Mouse (Mus musculus): ENCODE data around the gene Noc3l. TPM values are rescaled to one million over a fixed set of nuclear protein-coding genes. Genes with fewer than 3 reads are reported as not detected.

Noc3l gene
- polyA plus RNA-seq, 1 experiment from 2014 or later, result 8.1 TPM

- ATAC-seq, result no peak
- no peaks in the 10 kb centered on the region for H3K4me1 ChIP-seq
- no peak overlapping the region for H3K9ac ChIP-seq
- H3K36me3 ChIP-seq, result peaks cover 92% of the 10 kb centered on the region
- H3K4me3 ChIP-seq, result no peak overlapping the region
- WGBS (ENCODE audit: insufficient replicate concordance), result 89% methylated on average over 6 of the region's 6 CpGs
- no peaks in the 10 kb centered on the region for H3K27me3 ChIP-seq (replicated peaks)
- no peak overlapping the region for H3K27ac ChIP-seq
- H3K4me2 ChIP-seq, result no peak overlapping the region
- H3K9me3 ChIP-seq (replicated peaks), result no peaks in the 10 kb centered on the region
Measured at GRCm38 (mm10) chr19:38798801-38799200, 20.2 kb downstream of the Noc3l start.

GRCm38 (mm10) chr19:38798291-38798690 is 20.7 kb downstream of the Noc3l start:
- WGBS (ENCODE audit: insufficient replicate concordance), result 85% methylated on average over 1 of the region's 1 CpGs
- Histone ChIP-seq H3K4me3 (no peak overlapping the region), H3K9me3 (replicated peaks) (no peaks in the 10 kb centered on the region), H3K4me2 (no peak overlapping the region), H3K27me3 (replicated peaks) (no peaks in the 10 kb centered on the region), H3K36me3 (peaks cover 92% of the 10 kb centered on the region), H3K9ac (no peak overlapping the region), H3K4me1 (no peaks in the 10 kb centered on the region), H3K27ac (no peak overlapping the region)
- no peak for ATAC-seq

GRCm38 (mm10) chr19:38796546-38796945 is 22.5 kb downstream of the Noc3l start:
- Histone ChIP-seq H3K27ac (no peak overlapping the region), H3K4me3 (no peak overlapping the region), H3K27me3 (replicated peaks) (no peaks in the 10 kb centered on the region), H3K4me1 (no peaks in the 10 kb centered on the region), H3K36me3 (peaks cover 91% of the 10 kb centered on the region), H3K4me2 (no peak overlapping the region), H3K9ac (no peak overlapping the region), H3K9me3 (replicated peaks) (no peaks in the 10 kb centered on the region)
- WGBS (ENCODE audit: insufficient replicate concordance), result 76% methylated on average over 5 of the region's 5 CpGs
- no peak for ATAC-seq

GRCm38 (mm10) chr19:38793563-38794045 is 25.4 kb downstream of the Noc3l start:
- H3K27me3 ChIP-seq (replicated peaks), result no peaks in the 10 kb centered on the region
- 87% methylated on average over 7 of the region's 7 CpGs for WGBS (ENCODE audit: insufficient replicate concordance)
- H3K27ac ChIP-seq, result no peak overlapping the region
- ATAC-seq, result no peak
- H3K4me3 ChIP-seq, result no peak overlapping the region
- H3K4me2 ChIP-seq, result no peak overlapping the region
- H3K36me3 ChIP-seq, result peaks cover 97% of the 10 kb centered on the region
- no peaks in the 10 kb centered on the region for H3K9me3 ChIP-seq (replicated peaks)
- H3K4me1 ChIP-seq, result no peaks in the 10 kb centered on the region
- H3K9ac ChIP-seq, result no peak overlapping the region

- Histone ChIP-seq H3K27me3 (replicated peaks) (no peaks in the 10 kb centered on the region), H3K4me1 (no peaks in the 10 kb centered on the region), H3K4me3 (no peak overlapping the region), H3K9ac (no peak overlapping the region), H3K9me3 (replicated peaks) (no peaks in the 10 kb centered on the region), H3K27ac (no peak overlapping the region), H3K36me3 (peaks cover 52% of the 10 kb centered on the region), H3K4me2 (no peak overlapping the region)
- ATAC-seq, result no peak
- WGBS (ENCODE audit: insufficient replicate concordance), result 84% methylated on average over 6 of the region's 6 CpGs
Measured at GRCm38 (mm10) chr19:38787756-38788155, 31.3 kb downstream of the Noc3l start.

GRCm38 (mm10) chr19:38783542-38783941 is 35.5 kb downstream of the Noc3l start:
- no peaks in the 10 kb centered on the region for H3K27me3 ChIP-seq (replicated peaks)
- no peak overlapping the region for H3K4me2 ChIP-seq
- 73% methylated on average over 9 of the region's 9 CpGs for WGBS (ENCODE audit: insufficient replicate concordance)
- no peak overlapping the region for H3K27ac ChIP-seq
- ATAC-seq, result no peak
- no peak overlapping the region for H3K4me3 ChIP-seq
- H3K9me3 ChIP-seq (replicated peaks), result no peaks in the 10 kb centered on the region
- no peak overlapping the region for H3K9ac ChIP-seq
- H3K36me3 ChIP-seq, result peaks cover 11% of the 10 kb centered on the region
- H3K4me1 ChIP-seq, result no peaks in the 10 kb centered on the region

- Histone ChIP-seq H3K9ac (no peak overlapping the region), H3K36me3 (no peaks in the 10 kb centered on the region), H3K4me3 (no peak overlapping the region), H3K9me3 (replicated peaks) (no peaks in the 10 kb centered on the region), H3K4me2 (no peak overlapping the region), H3K4me1 (no peaks in the 10 kb centered on the region), H3K27me3 (replicated peaks) (no peaks in the 10 kb centered on the region), H3K27ac (no peak overlapping the region)
- ATAC-seq, result no peak
- 37% methylated on average over 2 of the region's 2 CpGs for WGBS (ENCODE audit: insufficient replicate concordance)
Measured at GRCm38 (mm10) chr19:38778805-38779204, 40.2 kb downstream of the Noc3l start.

GRCm38 (mm10) chr19:38775548-38775947 is 43.5 kb downstream of the Noc3l start:
- Histone ChIP-seq H3K27me3 (replicated peaks) (no peaks in the 10 kb centered on the region), H3K4me3 (no peak overlapping the region), H3K9ac (no peak overlapping the region), H3K9me3 (replicated peaks) (no peaks in the 10 kb centered on the region), H3K27ac (no peak overlapping the region), H3K36me3 (no peaks in the 10 kb centered on the region), H3K4me2 (no peak overlapping the region), H3K4me1 (no peaks in the 10 kb centered on the region)
- ATAC-seq, result no peak
- 58% methylated on average over 4 of the region's 4 CpGs for WGBS (ENCODE audit: insufficient replicate concordance)

GRCm38 (mm10) chr19:38766306-38766705 is 52.7 kb downstream of the Noc3l start:
- Histone ChIP-seq H3K4me3 (no peak overlapping the region), H3K9ac (no peak overlapping the region), H3K36me3 (no peaks in the 10 kb centered on the region), H3K9me3 (replicated peaks) (no peaks in the 10 kb centered on the region), H3K27me3 (replicated peaks) (no peaks in the 10 kb centered on the region), H3K4me2 (no peak overlapping the region), H3K27ac (no peak overlapping the region), H3K4me1 (no peaks in the 10 kb centered on the region)
- no peak for ATAC-seq
- 72% methylated on average over 2 of the region's 2 CpGs for WGBS (ENCODE audit: insufficient replicate concordance)

GRCm38 (mm10) chr19:38760441-38760840 is 58.6 kb downstream of the Noc3l start:
- ATAC-seq, result no peak
- H3K27ac ChIP-seq, result no peak overlapping the region
- no peak overlapping the region for H3K9ac ChIP-seq
- no peaks in the 10 kb centered on the region for H3K4me1 ChIP-seq
- no peaks in the 10 kb centered on the region for H3K36me3 ChIP-seq
- no peaks in the 10 kb centered on the region for H3K27me3 ChIP-seq (replicated peaks)
- H3K4me2 ChIP-seq, result no peak overlapping the region
- no peaks in the 10 kb centered on the region for H3K9me3 ChIP-seq (replicated peaks)
- whole genome bisulfite sequencing (ENCODE audit: insufficient replicate concordance), result 74% methylated on average over 3 of the region's 3 CpGs
- no peak overlapping the region for H3K4me3 ChIP-seq

- no peaks in the 10 kb centered on the region for H3K4me1 ChIP-seq
- no peak overlapping the region for H3K9ac ChIP-seq
- H3K27me3 ChIP-seq (replicated peaks), result no peaks in the 10 kb centered on the region
- no peak overlapping the region for H3K27ac ChIP-seq
- H3K36me3 ChIP-seq, result no peaks in the 10 kb centered on the region
- ATAC-seq, result no peak
- no peaks in the 10 kb centered on the region for H3K9me3 ChIP-seq (replicated peaks)
- H3K4me2 ChIP-seq, result no peak overlapping the region
- H3K4me3 ChIP-seq, result no peak overlapping the region
- WGBS (ENCODE audit: insufficient replicate concordance), result 64% methylated on average over 7 of the region's 7 CpGs
Measured at GRCm38 (mm10) chr19:38758685-38759472, 60.2 kb downstream of the Noc3l start.

GRCm38 (mm10) chr19:38758056-38758455 is 61.0 kb downstream of the Noc3l start:
- H3K9ac ChIP-seq, result no peak overlapping the region
- H3K4me3 ChIP-seq, result no peak overlapping the region
- WGBS (ENCODE audit: insufficient replicate concordance), result 55% methylated on average over 5 of the region's 5 CpGs
- no peaks in the 10 kb centered on the region for H3K36me3 ChIP-seq
- ATAC-seq, result no peak
- no peaks in the 10 kb centered on the region for H3K9me3 ChIP-seq (replicated peaks)
- H3K4me2 ChIP-seq, result no peak overlapping the region
- no peak overlapping the region for H3K27ac ChIP-seq
- H3K27me3 ChIP-seq (replicated peaks), result no peaks in the 10 kb centered on the region
- H3K4me1 ChIP-seq, result no peaks in the 10 kb centered on the region

- no peaks in the 10 kb centered on the region for H3K4me1 ChIP-seq
- WGBS (ENCODE audit: insufficient replicate concordance), result 71% methylated on average over 3 of the region's 3 CpGs
- H3K27me3 ChIP-seq (replicated peaks), result no peaks in the 10 kb centered on the region
- no peaks in the 10 kb centered on the region for H3K9me3 ChIP-seq (replicated peaks)
- H3K4me2 ChIP-seq, result no peak overlapping the region
- ATAC-seq, result no peak
- H3K27ac ChIP-seq, result no peak overlapping the region
- no peak overlapping the region for H3K4me3 ChIP-seq
- no peaks in the 10 kb centered on the region for H3K36me3 ChIP-seq
- H3K9ac ChIP-seq, result no peak overlapping the region
Measured at GRCm38 (mm10) chr19:38757161-38757560, 61.9 kb downstream of the Noc3l start.
